8 mouse cellular contexts compared by ENCODE assay signal in the genomic region with DNA sequence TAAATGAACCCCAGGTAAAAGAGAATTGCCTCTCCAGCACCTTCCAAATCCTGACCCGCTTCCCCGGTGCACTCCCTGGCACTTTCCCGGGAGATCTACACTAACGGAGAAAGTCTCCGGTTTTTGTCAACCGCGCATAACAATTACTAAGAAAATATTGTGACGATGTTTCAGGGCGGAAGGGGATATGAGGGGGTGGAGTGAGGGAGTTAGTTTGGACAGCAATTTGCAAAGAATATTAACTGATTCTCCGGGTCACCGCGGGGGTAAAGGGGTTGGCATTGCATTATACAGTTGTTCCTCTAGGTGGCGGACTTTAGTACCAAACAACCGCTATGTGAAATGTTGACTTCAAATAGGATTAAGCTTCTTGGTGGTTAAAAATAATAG. TPM values are rescaled to one million over a fixed set of nuclear protein-coding genes. Genes with fewer than 3 reads are reported as not detected.
DNase-seq lines count a peak whose midpoint lies in the region; ATAC-seq and TF ChIP-seq lines count a peak whose summit lies in the region.

No protein-coding gene starts in this region.

- H3K79me2 ChIP-seq in myocyte (ENCODE audit: control insufficient read depth, insufficient read depth) = no peaks in the 10 kb centered on the region

- no peak overlapping the region for H3ac ChIP-seq in myocyte (ENCODE audit: control insufficient read depth, insufficient read length)

- H3K4me2 ChIP-seq in heart, embryonic 12.5 days = peak overlapping the region; percentile 74
- H3K4me2 ChIP-seq in embryonic facial prominence, embryonic 14.5 days (ENCODE audit: low read depth, low read length) = peak overlapping the region; percentile 57
- H3K4me2 ChIP-seq in myocyte (ENCODE audit: low read depth) = peak overlapping the region; percentile 57

- 0 out of 2 replicates have a peak overlapping the region, but pooled peaks have one; percentile 41 for H3K9ac ChIP-seq in heart, embryonic 12.5 days
- H3K9ac ChIP-seq in ES-E14 (ENCODE audit: insufficient read depth, low read depth, low read length, poor library complexity, severe bottlenecking) = no peak overlapping the region
- no peak overlapping the region for H3K9ac ChIP-seq in embryonic facial prominence, embryonic 14.5 days (ENCODE audit: low read depth, low read length)

- peak overlapping the region; percentile 47 for H3K4me3 ChIP-seq in heart, embryonic 12.5 days
- H3K4me3 ChIP-seq in ES-E14 (ENCODE audit: insufficient read depth in 1 of 2, low read depth in 1 of 2, low read length in 2 of 2, poor library complexity in 1 of 2, severe bottlenecking in 1 of 2) (peak overlapping the region; percentile 44 to 59), myocyte (no peak overlapping the region)
- peak overlapping the region; percentile 33 for H3K4me3 ChIP-seq in embryonic facial prominence, embryonic 14.5 days (ENCODE audit: low read depth, low read length)

- TF ChIP-seq POLR2A in myocyte (IDR thresholded peaks at IDR 0.05; ENCODE audit: insufficient read length, low read depth) = no peak

- in situ Hi-C loops in ES-E14 (cut with MboI; ENCODE audit: low sequenced_read_pairs in 2 of 2, unreplicated experiment in 2 of 2) = loop anchor here (25.0 kb wide), 2 partner anchors 1563 to 1588 kb away; no protein-coding TSS in a partner anchor

- H3K4me1 ChIP-seq in heart, embryonic 12.5 days (replicated peaks) = 0 out of 2 replicates have a peak, but pooled peaks cover 5% of the 10 kb centered on the region
- no peaks in the 10 kb centered on the region for H3K4me1 ChIP-seq in ES-E14 (ENCODE audit: control insufficient read depth in 2 of 2, insufficient read depth in 2 of 2, low read length in 2 of 2, poor library complexity in 1 of 2)
- no peaks in the 10 kb centered on the region for H3K4me1 ChIP-seq in embryonic facial prominence, embryonic 14.5 days (ENCODE audit: control insufficient read depth, insufficient read depth, low read length)

- H3K36me3 ChIP-seq in heart, embryonic 12.5 days = no peaks in the 10 kb centered on the region
- H3K36me3 ChIP-seq in ES-E14 (ENCODE audit: control insufficient read depth, insufficient read depth, low read length, poor library complexity, severe bottlenecking) = no peaks in the 10 kb centered on the region
- no peaks in the 10 kb centered on the region for H3K36me3 ChIP-seq in embryonic facial prominence, embryonic 14.5 days (ENCODE audit: control insufficient read depth, insufficient read depth, low read length)
- H3K36me3 ChIP-seq in myocyte (ENCODE audit: control insufficient read depth, insufficient read depth) = no peaks in the 10 kb centered on the region

- no peak for DNase-seq in heart, adult 8-10 months (ENCODE audit: low spot score)
- no peak for DNase-seq in ES-E14 (ENCODE audit: low read depth, low spot score)
- peak; percentile 48 for DNase-seq in embryonic facial prominence, embryonic 14.5 days (ENCODE audit: low spot score)
- peak; percentile 30 for DNase-seq in kidney, postnatal 10 days
- no peak for DNase-seq in gastrocnemius, postnatal 25 days
- DNase-seq in urinary bladder, postnatal 36 days (ENCODE audit: low spot score in 2 of 2) = no peak

- H3K27me3 ChIP-seq in heart, embryonic 12.5 days (replicated peaks) = peaks cover 76% of the 10 kb centered on the region
- H3K27me3 ChIP-seq in embryonic facial prominence, embryonic 14.5 days (replicated peaks; ENCODE audit: control insufficient read depth, insufficient read depth, low read length) = peaks cover 95% of the 10 kb centered on the region
- no peaks in the 10 kb centered on the region for H3K27me3 ChIP-seq in myocyte (ENCODE audit: control insufficient read depth, insufficient read depth, insufficient read length)

- under 1% methylated on average over 14 of the region's 14 CpGs for WGBS in heart, embryonic 12.5 days
- WGBS in embryonic facial prominence, embryonic 14.5 days = under 1% methylated on average over 14 of the region's 14 CpGs

- H3K9me3 ChIP-seq in heart, embryonic 12.5 days (replicated peaks) = no peaks in the 10 kb centered on the region
- H3K9me3 ChIP-seq in ES-E14 (ENCODE audit: control insufficient read depth, insufficient read depth, low read depth, low read length) = no peaks in the 10 kb centered on the region
- H3K9me3 ChIP-seq in embryonic facial prominence, embryonic 14.5 days (ENCODE audit: control insufficient read depth, low read length) = no peaks in the 10 kb centered on the region

- no peak overlapping the region for H3K27ac ChIP-seq in heart, embryonic 12.5 days (ENCODE audit: poor library complexity, severe bottlenecking)
- H3K27ac ChIP-seq in ES-E14 (ENCODE audit: insufficient read depth, low read depth, low read length, poor library complexity, severe bottlenecking) = no peak overlapping the region
- no peak overlapping the region for H3K27ac ChIP-seq in embryonic facial prominence, embryonic 14.5 days (replicated peaks; ENCODE audit: low read depth, low read length)

- no peak for ATAC-seq in heart, embryonic 12.5 days (ENCODE audit: insufficient number of reproducible peaks, low FRiP score)
- ATAC-seq in embryonic facial prominence, embryonic 14.5 days (ENCODE audit: low read depth) = no peak

TF ChIP-seq in ES-E14, 5 proteins besides CTCF, POLR2A, EP300 and RAD21:
- no peak for TF ChIP-seq CHD2 (IDR thresholded peaks at IDR 0.05; ENCODE audit: low read depth, low read length)

TF ChIP-seq in myocyte, 11 proteins besides CTCF, POLR2A, EP300 and RAD21:
- no peak for TF ChIP-seq REST (IDR thresholded peaks at IDR 0.05; ENCODE audit: insufficient read depth, insufficient read length)

RNA-seq across cellular contexts. Expression of a gene that starts 7.9 kb away (rescaled TPM):
- 0.08 TPM in 1 of 2 replicates, not detected in the other for polyA plus RNA-seq in heart, embryonic 12.5 days (2016; fragmentation: Nextera tagmentation; extraction: Ambion mirVana)
- total RNA-seq in heart, adult 8-10 months (2022) = not detected
- total RNA-seq in ES-E14 (2012; rRNA removed) = 0.21 and 0.36 TPM in 2 replicates
- 0.81 and 1.4 TPM in 2 replicates for polyA plus RNA-seq in embryonic facial prominence, embryonic 14.5 days (2014; fragmentation: Nextera tagmentation; extraction: Ambion mirVana)
- not detected for polyA plus RNA-seq in myocyte (2012; fragmentation: generic; extraction: Trizol)
- total RNA-seq in gastrocnemius, postnatal 25 days (2021) = not detected

RNA-seq across cellular contexts. Expression of a gene that starts 10.4 kb away (rescaled TPM):
- not detected in 2 replicates for polyA plus RNA-seq in heart, embryonic 12.5 days (2016; fragmentation: Nextera tagmentation; extraction: Ambion mirVana)
- total RNA-seq in heart, adult 8-10 months (2022) = not detected
- not detected in 2 replicates for total RNA-seq in ES-E14 (2012; rRNA removed)
- polyA plus RNA-seq in embryonic facial prominence, embryonic 14.5 days (2014; fragmentation: Nextera tagmentation; extraction: Ambion mirVana) = not detected in 2 replicates
- polyA plus RNA-seq in myocyte (2012; fragmentation: generic; extraction: Trizol) = not detected
- total RNA-seq in gastrocnemius, postnatal 25 days (2021) = not detected

Comparison
In these comparisons a context has a peak if more than half of its experiments do, and no peak if none do; other contexts are left out.
1. DNase-seq: peak in embryonic facial prominence, embryonic 14.5 days (single experiment) and kidney, postnatal 10 days (single experiment); none in heart, adult 8-10 months (single experiment), ES-E14 (single experiment), gastrocnemius, postnatal 25 days (single experiment) and urinary bladder, postnatal 36 days (0 of 2).
2. Peak in every context shown above with its lines, with median percentiles within 50 percentile points of each other: H3K4me2 ChIP-seq.